Mouse (Mus musculus): Measurements from ENCODE around the gene Arpc5.

DNA sequence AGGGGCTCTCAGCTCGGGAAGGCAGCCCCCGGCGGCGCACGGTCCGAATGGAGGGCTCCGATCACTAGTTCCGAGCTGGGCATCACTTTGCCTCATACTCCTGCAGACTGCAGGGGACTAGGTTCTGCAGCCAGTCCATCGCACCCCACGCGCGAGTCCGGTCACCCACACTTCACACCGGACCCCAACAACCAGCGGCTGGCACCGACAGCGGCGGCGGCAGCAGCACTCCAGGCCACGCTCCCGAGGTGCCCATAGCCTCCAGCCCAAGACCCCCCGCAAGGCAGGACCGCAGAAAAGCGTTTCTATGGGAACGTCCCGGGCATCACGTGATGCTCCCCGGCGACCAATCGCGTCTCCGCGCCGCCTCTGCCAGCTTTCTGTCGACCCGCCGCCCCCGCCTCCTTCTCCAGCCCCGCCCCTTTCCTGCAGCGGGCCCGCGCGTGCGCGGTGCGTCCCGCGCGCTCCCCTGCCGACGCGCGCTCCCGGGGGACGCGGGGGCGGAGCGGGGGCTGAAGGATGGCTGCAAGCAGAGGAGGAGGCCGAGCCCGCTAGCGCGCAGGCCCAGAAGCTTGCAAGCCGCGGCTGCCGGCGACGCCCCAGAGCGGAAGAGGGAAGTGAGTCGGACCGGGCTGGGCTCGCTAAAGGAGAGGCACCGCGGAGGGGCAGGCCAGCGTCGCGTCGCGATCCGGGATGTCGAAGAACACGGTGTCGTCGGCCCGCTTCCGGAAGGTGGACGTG is at the start of gene Arpc5, which contains the start of gene Rgl1:
- TF ChIP-seq CTCF (IDR thresholded peaks at IDR 0.05; ENCODE audit: low read depth) (no peak), EP300 (IDR thresholded peaks at IDR 0.05; ENCODE audit: low read depth) (no peak)
